Mouse (Mus musculus) layer of hippocampus, postnatal 10 days (tissue): ENCODE data around the gene Lrrc71. TPM values are rescaled to one million over a fixed set of nuclear protein-coding genes. Genes with fewer than 3 reads are reported as not detected.

Source experiments
- DNase-seq, 2 experiments: peaks; one replicate each; pipeline ENCODE4 v3.0.0; 2021; ENCODE audit warnings: low spot score in 2 of 2
- long read RNA-seq: library from polyadenylated mRNA; stranded (forward); transcript quantifications from one replicate; pipeline ENCODE4 v2.0.0, GENCODE M21; 2023
- total RNA-seq, 2 experiments: library from RNA; stranded (reverse); gene quantifications; 2 replicates each; pipeline ENCODE4 v1.2.3; 2021

Lrrc71 gene
- total RNA-seq = 1 to 10 TPM in 1 of 2 experiments, under 1 TPM in 1; 0.80 to 2.3 TPM
- long read RNA-seq = 0 reads

GRCm38 (mm10) chr3:87748431-87748830 lies at the start of gene Lrrc71:
Gene Lrrc71, minus strand, starts transcription at chr3:87748625.
- no peak for DNase-seq

- DNase-seq = no peak
These were observed 48.4 kb upstream of the Lrrc71 start, which contains the start of gene Insrr for GRCm38 (mm10) chr3:87796736-87797334. Gene Insrr, plus strand, starts transcription at chr3:87796951.

- peak; percentile 71 to 74 for DNase-seq
These were observed 47.2 kb upstream of the Lrrc71 start for GRCm38 (mm10) chr3:87795336-87796277.

- DNase-seq = no peak
These were observed 46.5 kb upstream of the Lrrc71 start, which contains the start of gene Ntrk1 for GRCm38 (mm10) chr3:87794922-87795325. Gene Ntrk1, minus strand, starts transcription at chr3:87795162.

GRCm38 (mm10) chr3:87789768-87790167 lies 41.3 kb upstream of the Lrrc71 start:
- DNase-seq = no peak

- no peak for DNase-seq
These were observed 40.8 kb upstream of the Lrrc71 start for GRCm38 (mm10) chr3:87789248-87789647.

- no peak for DNase-seq
These were observed 37.3 kb upstream of the Lrrc71 start for GRCm38 (mm10) chr3:87785626-87786214.

- no peak for DNase-seq
These were observed 36.7 kb upstream of the Lrrc71 start for GRCm38 (mm10) chr3:87785156-87785555.

GRCm38 (mm10) chr3:87783282-87784023 lies 35.0 kb upstream of the Lrrc71 start:
- no peak for DNase-seq

GRCm38 (mm10) chr3:87779086-87779485 lies 30.7 kb upstream of the Lrrc71 start:
- DNase-seq = no peak

GRCm38 (mm10) chr3:87778283-87778682 lies 29.9 kb upstream of the Lrrc71 start:
- DNase-seq = no peak

GRCm38 (mm10) chr3:87771088-87771487 lies 22.7 kb upstream of the Lrrc71 start:
- no peak for DNase-seq

- DNase-seq = peak; percentile 47 to 63
These were observed 21.9 kb upstream of the Lrrc71 start for GRCm38 (mm10) chr3:87770280-87770679.

GRCm38 (mm10) chr3:87769506-87769905 lies 21.1 kb upstream of the Lrrc71 start:
- no peak for DNase-seq

- DNase-seq = peak; percentile 69 to 75
These were observed 20.4 kb upstream of the Lrrc71 start for GRCm38 (mm10) chr3:87768844-87769243.

- DNase-seq = no peak
These were observed 20.0 kb upstream of the Lrrc71 start for GRCm38 (mm10) chr3:87768431-87768830.

GRCm38 (mm10) chr3:87767764-87768163 lies 19.3 kb upstream of the Lrrc71 start:
- no peak for DNase-seq

GRCm38 (mm10) chr3:87766284-87766667 lies 17.9 kb upstream of the Lrrc71 start:
- DNase-seq = no peak

- no peak for DNase-seq
These were observed 17.3 kb upstream of the Lrrc71 start for GRCm38 (mm10) chr3:87765631-87766283.

GRCm38 (mm10) chr3:87765091-87765490 lies 16.7 kb upstream of the Lrrc71 start:
- peak in 1 of 2 experiments; percentile 31 for DNase-seq

- no peak for DNase-seq
These were observed 16.1 kb upstream of the Lrrc71 start for GRCm38 (mm10) chr3:87764506-87764905.
